Mouse (Mus musculus) layer of hippocampus, adult 8-10 months (tissue): Measurements from ENCODE around the gene Uncx. TPM values are rescaled to one million over a fixed set of nuclear protein-coding genes. Genes with fewer than 3 reads are reported as not detected.
"Not testable (repeated sequence)": the region's sequence is repeated elsewhere in the genome, so short reads cannot be mapped to it uniquely, and the experiment has no call there.

Experiments used
- DNase-seq, 2 experiments: peaks; one replicate each; pipeline ENCODE4 v3.0.0; 2022; ENCODE audit warnings: low spot score in 2 of 2
- total RNA-seq, 4 experiments: library from RNA; stranded (reverse); gene quantifications; 2 replicates each; pipeline ENCODE4 v1.2.4; 2022

Uncx gene
- total RNA-seq, 4 experiments from 2014 or later: not detected

GRCm38 (mm10) chr5:139561363-139562001 lies 18.2 kb downstream of the Uncx start:
- no peak for DNase-seq

DNA sequence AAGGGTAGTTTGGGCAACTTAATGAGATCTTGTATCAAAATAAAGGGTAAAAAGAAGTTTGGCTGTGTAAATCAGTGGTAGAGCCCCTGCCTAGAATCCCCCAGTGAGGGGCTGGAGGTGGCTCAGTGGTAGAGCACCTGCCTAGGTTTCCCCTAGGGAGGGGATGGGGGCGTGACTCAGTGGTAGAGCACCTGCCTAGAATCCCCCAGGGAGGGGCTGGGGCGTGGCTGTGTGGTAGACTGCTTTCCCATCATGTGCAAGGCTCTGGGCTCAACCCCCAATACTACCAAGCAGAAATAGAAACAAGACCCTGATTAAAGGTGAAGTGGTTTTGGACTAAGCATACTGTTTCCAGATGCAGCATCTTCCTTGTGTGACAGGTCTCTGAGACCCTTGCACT lies 21.4 kb downstream of the Uncx start:
- DNase-seq: no peak

GRCm38 (mm10) chr5:139565462-139565861 lies 22.2 kb downstream of the Uncx start:
- DNase-seq: no peak

GRCm38 (mm10) chr5:139566640-139567399 lies 23.5 kb downstream of the Uncx start:
- no peak for DNase-seq

DNA sequence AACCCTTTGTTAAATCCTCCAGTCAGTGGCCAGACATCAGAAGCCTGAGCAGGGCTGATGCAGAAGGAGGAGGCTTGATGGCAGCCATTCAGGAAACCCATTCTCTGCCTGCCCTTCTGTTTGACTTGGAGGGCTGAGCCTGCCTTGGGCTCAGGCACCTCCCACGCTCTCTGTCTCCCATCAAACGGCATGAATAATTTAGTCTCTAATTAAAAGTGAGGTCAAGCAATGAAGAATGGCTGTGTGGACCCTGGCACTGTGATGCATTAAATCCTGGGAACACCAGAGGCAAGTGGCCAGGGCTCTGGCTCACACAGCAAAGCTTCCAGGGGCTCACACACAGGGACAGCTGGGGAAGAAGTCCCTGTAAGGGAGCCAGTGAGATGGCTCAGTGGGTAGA lies 24.8 kb downstream of the Uncx start:
- DNase-seq: no peak

DNA sequence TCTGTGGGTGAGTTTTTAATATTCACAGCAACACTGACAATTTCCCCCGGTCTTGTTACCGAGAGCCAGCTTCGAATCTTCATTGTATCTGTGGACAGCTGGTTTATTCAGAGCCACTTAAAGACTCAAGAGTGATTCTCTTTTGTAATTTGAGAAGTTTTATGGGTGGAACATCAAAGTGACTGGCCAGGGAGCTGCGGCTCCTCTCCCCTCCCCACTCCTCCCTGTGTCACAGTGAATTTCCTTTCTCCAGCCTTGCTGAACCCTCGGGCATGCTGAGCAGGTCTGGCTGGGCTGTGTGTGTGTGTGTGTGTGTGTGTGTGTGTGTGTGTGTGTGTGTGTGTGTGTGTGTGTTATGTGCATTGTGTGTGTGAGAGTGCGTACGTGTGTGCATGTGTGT lies 29.2 kb downstream of the Uncx start:
- no peak for DNase-seq

- no peak for DNase-seq
Observed at GRCm38 (mm10) chr5:139573606-139574311, 30.5 kb downstream of the Uncx start.

DNA sequence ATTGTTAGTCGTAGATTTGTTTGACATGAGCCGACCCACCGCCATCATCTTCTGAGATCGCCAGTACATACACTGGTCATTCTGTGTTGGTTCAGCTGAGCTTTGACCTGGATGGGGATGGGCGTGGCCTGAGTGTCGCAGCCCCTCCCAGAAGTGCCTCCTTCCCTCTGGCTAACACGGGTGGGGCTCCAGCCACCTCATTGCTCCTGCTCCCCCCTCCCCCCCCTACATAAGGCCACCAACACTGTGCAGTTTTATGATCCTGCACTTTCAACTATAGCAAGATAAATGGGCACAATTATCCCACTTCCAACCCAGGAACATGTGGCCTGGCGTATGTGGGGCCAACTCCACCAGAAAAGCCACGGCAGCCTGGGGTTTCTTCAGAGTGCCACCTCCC lies 31.8 kb downstream of the Uncx start:
- DNase-seq: no peak

DNA sequence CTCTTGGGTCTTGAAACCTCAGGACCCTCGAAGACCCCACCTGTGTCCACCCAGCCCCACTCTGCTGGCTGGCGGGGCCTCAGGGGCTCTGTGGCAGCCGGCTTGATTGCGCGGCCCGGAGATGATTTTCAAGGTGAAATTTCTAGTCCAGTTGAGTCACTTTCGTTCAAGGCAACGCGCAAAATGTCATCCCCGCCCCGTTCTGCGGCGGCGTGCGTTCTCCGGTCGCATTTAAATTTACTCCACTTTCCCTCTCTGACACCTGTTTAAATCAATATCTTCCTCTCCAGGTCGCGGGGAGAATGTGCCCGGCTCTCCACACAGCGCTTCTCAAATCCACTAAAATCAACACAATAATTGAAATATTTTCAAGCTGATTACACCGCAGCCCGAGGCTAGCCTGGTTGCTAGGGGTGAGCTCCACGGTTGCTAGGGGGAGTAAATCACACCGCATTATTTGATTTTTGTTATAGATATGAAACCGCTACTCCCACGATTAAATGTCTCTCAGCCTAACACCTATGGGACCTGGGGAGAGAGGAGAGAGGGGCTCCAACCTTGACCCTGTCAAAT lies 37.0 kb downstream of the Uncx start:
- no peak for DNase-seq

- no peak for DNase-seq
Observed at GRCm38 (mm10) chr5:139581308-139581868, 38.1 kb downstream of the Uncx start.

DNA sequence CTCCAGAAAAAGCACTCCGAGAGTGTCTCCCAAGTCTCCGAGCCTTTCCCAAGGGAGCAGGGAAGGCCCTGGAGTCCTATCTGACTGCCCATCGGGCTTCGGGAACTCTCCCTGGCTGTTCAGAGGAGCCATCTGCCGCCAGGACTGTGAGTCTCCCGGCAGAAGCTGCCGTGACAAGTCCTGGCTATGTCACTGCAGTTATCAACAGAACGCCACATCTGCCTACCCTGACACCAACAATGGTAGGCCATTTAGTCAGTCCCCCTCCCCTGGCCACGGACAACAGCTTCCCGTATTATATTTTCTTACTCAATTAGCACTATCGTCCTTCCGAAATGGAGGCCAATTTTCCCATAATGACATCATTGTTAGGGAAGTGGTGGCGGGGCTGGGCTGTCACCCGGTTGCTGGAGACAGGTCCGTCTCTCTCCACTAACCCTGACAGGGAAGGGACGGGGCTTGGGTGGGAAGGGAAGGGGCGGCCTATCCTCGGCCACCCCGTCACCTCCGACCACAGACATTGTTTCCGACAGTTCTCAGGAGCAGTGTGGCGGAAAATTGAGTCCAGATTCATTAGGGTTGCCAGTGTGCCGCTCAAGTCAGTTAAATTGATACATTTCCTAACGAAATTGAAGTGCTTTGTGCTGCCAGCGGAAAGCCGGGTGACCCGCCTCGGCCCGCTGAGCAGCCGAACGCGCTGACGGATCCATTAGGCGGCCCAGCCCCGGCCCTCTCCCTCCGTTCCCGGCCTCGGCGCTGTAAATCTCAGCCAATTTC lies 41.9 kb downstream of the Uncx start:
- DNase-seq: no peak

- DNase-seq: no peak
Observed at GRCm38 (mm10) chr5:139585748-139586060, 42.4 kb downstream of the Uncx start.

- not testable (repeated sequence) for DNase-seq
Observed at GRCm38 (mm10) chr5:139587459-139587858, 44.2 kb downstream of the Uncx start.

- not testable (repeated sequence) for DNase-seq
Observed at GRCm38 (mm10) chr5:139590682-139591360, 47.5 kb downstream of the Uncx start.

GRCm38 (mm10) chr5:139592011-139592410 lies 48.7 kb downstream of the Uncx start:
- no peak for DNase-seq

DNA sequence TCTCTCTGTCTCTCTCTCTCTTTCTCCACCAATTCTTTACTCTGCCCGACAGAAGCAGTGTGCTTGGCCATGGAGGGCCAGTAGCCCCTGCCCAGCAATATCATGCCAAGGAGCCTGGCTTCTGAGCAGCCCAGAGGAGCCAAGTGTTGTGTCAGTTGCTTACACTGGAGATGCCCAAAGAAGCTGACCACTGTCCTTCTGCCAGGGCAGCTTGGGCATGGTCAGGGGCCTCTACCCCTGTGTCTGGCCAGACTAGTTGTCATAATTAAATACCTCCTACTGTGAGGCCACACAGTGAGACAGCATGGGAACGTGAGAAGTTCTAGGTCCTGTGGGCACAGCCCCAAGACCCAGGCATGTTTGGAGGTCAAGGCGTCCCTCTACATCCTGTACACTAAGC lies 49.6 kb downstream of the Uncx start:
- DNase-seq: no peak

- no peak for DNase-seq
Observed at GRCm38 (mm10) chr5:139593746-139594145, 50.5 kb downstream of the Uncx start.

GRCm38 (mm10) chr5:139595001-139595400 lies 51.7 kb downstream of the Uncx start:
- DNase-seq: no peak
